Mouse (Mus musculus): ENCODE results near the gene Nanos3.

The Nanos3 gene

DNA sequence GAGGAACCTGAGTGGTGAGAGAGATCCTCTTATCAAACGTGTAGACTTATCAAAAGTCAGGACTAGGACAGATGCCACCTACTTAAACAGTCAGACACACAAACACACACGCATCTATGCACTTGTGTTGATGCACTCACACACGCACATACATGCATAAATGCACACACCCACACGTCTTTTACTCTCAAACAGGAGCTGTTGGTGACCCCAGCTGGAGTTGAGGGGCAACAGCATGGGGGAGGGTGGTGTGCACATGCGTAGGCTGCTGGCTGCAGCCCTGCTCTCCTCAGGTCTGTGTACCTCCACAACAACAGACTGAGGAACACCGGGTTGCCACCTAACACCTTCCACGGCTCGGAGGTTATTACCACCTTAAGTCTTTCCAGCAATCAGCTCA, 56.7 kb downstream of the Nanos3 start:
- no peak for DNase-seq (ENCODE audit: extremely low read depth, low read depth)

DNA sequence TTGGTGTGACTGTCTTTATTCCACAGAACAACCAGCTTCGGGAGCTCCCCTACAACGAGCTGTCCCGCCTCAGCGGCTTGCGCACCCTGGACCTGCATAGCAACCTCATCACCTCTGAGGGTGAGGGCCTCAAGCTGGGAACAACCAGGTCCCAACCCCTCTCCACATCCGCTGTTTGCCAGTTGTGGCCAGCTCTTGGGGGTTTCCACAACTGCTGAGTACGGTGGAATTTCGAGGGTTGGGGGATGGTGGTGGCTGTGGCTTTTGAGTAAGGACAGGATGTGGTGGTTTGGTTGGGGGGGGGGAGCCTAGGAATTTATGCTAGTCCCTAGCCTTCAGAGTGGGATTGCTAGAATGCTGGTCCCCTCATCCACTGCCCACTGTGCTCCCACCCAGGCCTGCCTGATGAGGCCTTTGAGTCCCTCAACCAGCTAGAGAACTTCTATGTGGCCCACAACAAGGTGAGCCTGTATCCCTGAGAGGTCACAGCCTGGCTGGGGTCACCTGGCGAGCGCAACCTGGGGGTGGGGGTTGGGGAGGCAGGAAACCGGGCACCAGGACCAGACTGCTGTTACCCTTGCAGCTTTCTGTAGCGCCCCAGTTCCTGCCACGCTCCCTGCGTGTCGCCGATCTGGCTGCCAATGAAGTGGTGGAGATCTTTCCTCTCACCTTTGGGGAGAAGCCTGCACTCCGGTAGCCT, 57.7 kb downstream of the Nanos3 start:
- no peak for DNase-seq (ENCODE audit: extremely low read depth, low read depth)

DNA sequence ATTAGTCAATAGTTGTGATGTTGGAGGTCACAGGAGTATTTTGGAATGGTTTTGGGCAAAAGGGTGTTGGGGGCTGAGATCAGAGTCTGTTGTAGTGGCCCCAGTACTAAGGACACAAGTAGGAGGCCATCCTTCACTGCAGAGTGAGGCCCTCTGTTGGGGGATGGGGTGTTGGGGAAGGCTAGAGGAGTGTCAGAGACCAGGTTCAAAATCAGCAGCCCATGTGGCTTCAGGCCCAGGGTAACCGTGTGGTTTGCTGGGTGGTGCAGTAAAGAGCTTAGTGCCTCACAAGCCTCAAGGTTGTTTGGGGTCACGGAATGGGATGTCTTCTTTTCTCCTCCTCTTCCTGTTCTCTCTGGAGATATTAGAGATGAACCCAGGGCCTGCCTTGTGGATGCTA, 58.3 kb downstream of the Nanos3 start:
- no peak for DNase-seq (ENCODE audit: extremely low read depth, low read depth)

DNA sequence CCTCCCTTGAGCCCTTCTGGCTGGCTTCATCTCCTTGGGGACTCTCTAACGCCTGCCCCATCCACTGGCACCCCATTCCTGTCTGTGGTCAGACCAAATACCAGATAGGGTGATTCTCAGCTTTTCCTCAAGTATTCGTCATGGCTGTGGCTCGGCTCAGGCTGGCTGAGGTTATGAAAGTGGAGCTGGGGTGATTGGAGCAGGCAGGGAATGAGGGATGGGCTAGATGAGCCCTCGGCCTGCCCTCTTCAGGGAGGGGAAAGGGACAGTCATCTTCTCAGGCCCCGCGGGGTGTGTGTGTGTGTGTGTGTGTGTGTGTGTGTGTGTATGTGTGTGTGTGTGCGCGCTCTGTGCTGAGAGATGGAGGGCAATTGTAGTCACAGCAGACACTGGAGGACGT, 59.4 kb downstream of the Nanos3 start, which contains the start of gene Podnl1:
Gene Podnl1, plus strand, starts transcription at position 334 of the 400 bp plus-strand sequence.
- DNase-seq (ENCODE audit: extremely low read depth, low read depth) = no peak

All from MEL-GATA-1-ER (cell line).